Mouse (Mus musculus): ENCODE measurements around the gene Stk32c. TPM values are rescaled to one million over a fixed set of nuclear protein-coding genes. Genes with fewer than 3 reads are reported as not detected.

The Stk32c gene
- polyA plus RNA-seq, 1 experiment from 2014 or later: not detected

DNA sequence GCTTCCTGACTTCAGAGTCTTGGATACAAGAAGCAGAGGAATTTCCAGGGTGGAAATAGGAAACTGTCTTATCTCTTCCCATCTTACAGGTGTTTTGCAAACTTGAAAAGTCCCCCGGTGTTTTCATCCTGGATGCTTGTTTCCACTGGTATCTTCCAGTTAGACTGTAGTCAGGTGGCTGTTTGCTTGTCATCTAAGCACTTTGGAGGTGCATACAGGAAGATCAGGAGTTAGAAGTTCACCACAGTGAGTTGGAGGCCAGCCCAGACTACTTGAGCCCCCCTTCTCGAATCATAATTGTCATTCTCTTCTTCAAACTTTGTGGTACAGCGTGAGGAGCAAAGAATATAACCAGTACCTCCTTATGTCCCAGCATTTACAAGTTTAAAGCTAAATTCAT, 1.1 kb upstream of the Stk32c start:
- Histone ChIP-seq H3K27me3 (ENCODE audit: control insufficient read depth, insufficient read depth, low read depth, low read length) (no peaks in the 10 kb centered on the region), H3K9ac (ENCODE audit: low read depth, low read length) (no peak overlapping the region), H3K36me3 (ENCODE audit: control insufficient read depth, insufficient read depth) (no peaks in the 10 kb centered on the region), H3K27ac (ENCODE audit: low read length) (no peak overlapping the region), H3K4me2 (ENCODE audit: low read depth, low read length) (no peak overlapping the region), H3K4me1 (ENCODE audit: control insufficient read depth, low read depth, low read length) (peaks cover 9% of the 10 kb centered on the region), H3K4me3 (ENCODE audit: low read depth, low read length) (no peak overlapping the region), H3K9me3 (replicated peaks; ENCODE audit: control insufficient read depth, low read length) (no peaks in the 10 kb centered on the region)
- no peak for ATAC-seq (ENCODE audit: low read depth)
- 70% methylated on average over 3 of the region's 3 CpGs for WGBS (ENCODE audit: insufficient replicate concordance)

DNA sequence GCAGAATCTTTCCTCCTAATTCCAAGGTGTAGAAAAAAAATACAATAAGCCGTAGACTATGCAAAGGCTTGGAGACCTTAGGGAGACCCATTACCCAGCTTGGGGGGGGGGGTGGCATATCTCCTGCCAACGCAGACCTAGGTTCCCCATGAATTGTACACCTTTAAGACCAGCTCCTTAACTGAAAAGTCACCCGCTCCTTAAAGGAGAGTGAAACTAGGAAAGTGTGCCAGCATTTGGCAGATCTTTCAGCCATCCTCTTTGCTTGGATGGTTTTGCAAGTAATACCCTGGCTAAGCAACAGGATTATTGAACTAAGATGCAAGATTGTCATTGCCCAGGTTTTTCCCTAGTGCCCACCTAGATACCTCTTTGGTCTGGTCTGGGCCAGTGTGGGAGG, 644 bp upstream of the Stk32c start:
- 65% methylated on average over 3 of the region's 3 CpGs for WGBS (ENCODE audit: insufficient replicate concordance)
- Histone ChIP-seq H3K9ac (ENCODE audit: low read depth, low read length) (peak overlapping the region; percentile 42; the same call in 1 of the 2 replicates), H3K9me3 (replicated peaks; ENCODE audit: control insufficient read depth, low read length) (no peaks in the 10 kb centered on the region), H3K27ac (ENCODE audit: low read length) (no peak overlapping the region), H3K27me3 (ENCODE audit: control insufficient read depth, insufficient read depth, low read depth, low read length) (no peaks in the 10 kb centered on the region), H3K4me3 (ENCODE audit: low read depth, low read length) (peak overlapping the region; percentile 70; the same call in 1 of the 2 replicates), H3K4me2 (ENCODE audit: low read depth, low read length) (peak overlapping the region; percentile 70), H3K4me1 (ENCODE audit: control insufficient read depth, low read depth, low read length) (peaks cover 9% of the 10 kb centered on the region), H3K36me3 (ENCODE audit: control insufficient read depth, insufficient read depth) (no peaks in the 10 kb centered on the region)
- ATAC-seq (ENCODE audit: low read depth): no peak

DNA sequence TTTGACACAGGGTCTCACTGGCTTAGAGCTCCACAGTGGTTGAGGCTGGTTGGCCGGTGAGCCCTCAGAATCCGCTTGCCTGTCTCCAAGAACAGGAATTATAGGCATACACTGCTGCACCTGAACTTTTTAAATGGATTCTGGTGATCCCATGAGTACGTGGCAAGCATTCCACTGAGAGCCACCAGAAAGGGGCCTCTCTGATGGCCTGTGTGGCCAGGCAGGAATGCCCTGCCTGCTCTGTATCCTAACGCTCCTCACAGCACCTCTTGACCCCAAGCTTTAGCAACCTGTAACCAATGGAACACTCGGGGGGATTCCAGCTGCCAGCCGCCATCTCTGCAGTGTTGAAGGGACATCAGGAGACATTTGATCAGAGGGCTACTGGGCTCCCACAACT, 1.3 kb downstream of the Stk32c start:
- 74% methylated on average over 6 of the region's 6 CpGs for WGBS (ENCODE audit: insufficient replicate concordance)
- no peak overlapping the region for H3K4me2 ChIP-seq (ENCODE audit: low read depth, low read length)
- H3K36me3 ChIP-seq (ENCODE audit: control insufficient read depth, insufficient read depth): no peaks in the 10 kb centered on the region
- no peaks in the 10 kb centered on the region for H3K9me3 ChIP-seq (replicated peaks; ENCODE audit: control insufficient read depth, low read length)
- peaks cover 9% of the 10 kb centered on the region for H3K4me1 ChIP-seq (ENCODE audit: control insufficient read depth, low read depth, low read length)
- no peak overlapping the region for H3K9ac ChIP-seq (ENCODE audit: low read depth, low read length)
- no peak for ATAC-seq (ENCODE audit: low read depth)
- H3K27ac ChIP-seq (ENCODE audit: low read length): no peak overlapping the region
- no peak overlapping the region for H3K4me3 ChIP-seq (ENCODE audit: low read depth, low read length)
- no peaks in the 10 kb centered on the region for H3K27me3 ChIP-seq (ENCODE audit: control insufficient read depth, insufficient read depth, low read depth, low read length)

DNA sequence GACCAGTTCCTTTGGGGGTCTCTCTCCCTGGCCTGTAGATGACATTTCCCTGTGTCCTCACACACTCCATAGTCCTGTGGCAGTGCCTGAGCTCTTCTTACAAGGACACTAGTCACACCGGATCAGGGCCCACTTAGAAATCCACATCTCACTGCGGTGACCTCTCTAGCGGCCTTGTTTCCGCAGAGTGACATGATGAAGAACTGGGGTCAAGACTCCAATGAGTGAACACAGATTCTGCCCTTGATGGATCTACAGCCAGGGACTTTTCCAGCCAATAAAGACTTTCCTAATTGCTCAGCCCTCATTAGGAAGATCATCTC, 4.4 kb downstream of the Stk32c start:
- no peaks in the 10 kb centered on the region for H3K9me3 ChIP-seq (replicated peaks; ENCODE audit: control insufficient read depth, low read length)
- H3K9ac ChIP-seq (ENCODE audit: low read depth, low read length): no peak overlapping the region
- H3K27me3 ChIP-seq (ENCODE audit: control insufficient read depth, insufficient read depth, low read depth, low read length): no peaks in the 10 kb centered on the region
- ATAC-seq (ENCODE audit: low read depth): no peak
- peaks cover 9% of the 10 kb centered on the region for H3K4me1 ChIP-seq (ENCODE audit: control insufficient read depth, low read depth, low read length)
- WGBS (ENCODE audit: insufficient replicate concordance): 74% methylated on average over 4 of the region's 4 CpGs
- H3K4me3 ChIP-seq (ENCODE audit: low read depth, low read length): no peak overlapping the region
- no peak overlapping the region for H3K27ac ChIP-seq (ENCODE audit: low read length)
- no peaks in the 10 kb centered on the region for H3K36me3 ChIP-seq (ENCODE audit: control insufficient read depth, insufficient read depth)
- H3K4me2 ChIP-seq (ENCODE audit: low read depth, low read length): no peak overlapping the region

DNA sequence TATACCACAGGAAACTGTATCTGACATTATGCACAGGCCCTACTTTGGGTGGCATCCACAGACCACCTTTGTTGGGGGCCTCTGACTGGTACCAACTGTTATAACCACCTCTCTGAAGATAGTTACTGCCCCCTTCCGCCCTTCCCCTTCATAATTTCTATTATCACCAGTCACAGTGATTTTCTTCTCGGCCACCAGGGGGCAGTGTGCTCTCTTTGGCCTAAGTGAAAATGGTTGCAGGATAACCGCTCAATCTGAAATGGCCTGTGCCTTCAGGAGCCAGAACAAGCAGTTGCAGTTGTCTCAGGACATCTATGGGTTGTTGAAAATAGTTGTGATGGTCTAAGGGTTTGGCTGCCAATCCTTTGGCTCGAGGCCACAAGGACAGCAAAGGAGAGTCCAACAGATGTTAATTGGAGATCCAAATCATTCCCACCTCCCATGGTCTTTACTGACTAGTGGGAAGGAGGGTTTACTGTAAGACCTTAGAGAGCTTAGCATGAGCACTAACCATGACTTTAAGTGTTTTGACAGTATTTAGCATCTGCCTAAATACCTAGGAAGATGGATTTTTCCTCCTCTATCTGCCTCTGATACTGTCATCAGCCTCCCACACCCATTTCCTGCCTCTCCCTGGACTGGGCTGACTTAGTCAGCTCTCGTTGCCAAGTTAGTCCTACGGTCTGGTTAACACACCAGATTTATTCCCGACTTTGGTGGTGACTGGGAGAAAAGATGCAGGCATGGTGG, 4.9 kb downstream of the Stk32c start:
- no peaks in the 10 kb centered on the region for H3K9me3 ChIP-seq (replicated peaks; ENCODE audit: control insufficient read depth, low read length)
- H3K36me3 ChIP-seq (ENCODE audit: control insufficient read depth, insufficient read depth): no peaks in the 10 kb centered on the region
- H3K27me3 ChIP-seq (ENCODE audit: control insufficient read depth, insufficient read depth, low read depth, low read length): no peaks in the 10 kb centered on the region
- H3K9ac ChIP-seq (ENCODE audit: low read depth, low read length): no peak overlapping the region
- no peak overlapping the region for H3K4me3 ChIP-seq (ENCODE audit: low read depth, low read length)
- WGBS (ENCODE audit: insufficient replicate concordance): 10% methylated on average over 7 of the region's 7 CpGs
- no peak overlapping the region for H3K4me2 ChIP-seq (ENCODE audit: low read depth, low read length)
- no peak overlapping the region for H3K27ac ChIP-seq (ENCODE audit: low read length)
- peaks cover 5% of the 10 kb centered on the region for H3K4me1 ChIP-seq (ENCODE audit: control insufficient read depth, low read depth, low read length)
- no peak for ATAC-seq (ENCODE audit: low read depth)

DNA sequence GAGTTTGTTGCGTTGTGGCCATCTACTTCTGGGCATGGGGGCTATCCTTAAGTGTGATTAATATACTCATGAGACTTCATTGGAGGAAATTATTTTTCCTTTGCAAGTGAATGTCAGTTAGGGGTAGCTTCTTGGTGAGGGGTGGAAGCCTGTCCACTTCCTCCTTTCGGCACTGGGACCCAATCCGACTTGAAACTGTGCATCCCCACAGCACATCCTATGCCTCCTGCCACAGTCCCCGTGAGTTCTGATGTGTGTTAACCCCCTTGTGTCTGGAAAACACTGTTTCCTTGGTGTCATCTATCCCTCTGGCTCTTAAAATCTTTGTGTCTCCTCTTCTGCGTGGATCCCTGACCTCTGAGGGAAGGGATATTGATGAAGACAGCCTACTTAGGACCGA, 11.9 kb downstream of the Stk32c start:
- no peaks in the 10 kb centered on the region for H3K9me3 ChIP-seq (replicated peaks; ENCODE audit: control insufficient read depth, low read length)
- H3K27ac ChIP-seq (ENCODE audit: low read length): no peak overlapping the region
- no peak overlapping the region for H3K4me3 ChIP-seq (ENCODE audit: low read depth, low read length)
- ATAC-seq (ENCODE audit: low read depth): no peak
- H3K4me2 ChIP-seq (ENCODE audit: low read depth, low read length): no peak overlapping the region
- H3K4me1 ChIP-seq (ENCODE audit: control insufficient read depth, low read depth, low read length): no peaks in the 10 kb centered on the region
- no peaks in the 10 kb centered on the region for H3K36me3 ChIP-seq (ENCODE audit: control insufficient read depth, insufficient read depth)
- WGBS (ENCODE audit: insufficient replicate concordance): 29% methylated on average over 6 of the region's 6 CpGs
- no peak overlapping the region for H3K9ac ChIP-seq (ENCODE audit: low read depth, low read length)
- no peaks in the 10 kb centered on the region; the same call in 1 of the 2 replicates for H3K27me3 ChIP-seq (ENCODE audit: control insufficient read depth, insufficient read depth, low read depth, low read length)

DNA sequence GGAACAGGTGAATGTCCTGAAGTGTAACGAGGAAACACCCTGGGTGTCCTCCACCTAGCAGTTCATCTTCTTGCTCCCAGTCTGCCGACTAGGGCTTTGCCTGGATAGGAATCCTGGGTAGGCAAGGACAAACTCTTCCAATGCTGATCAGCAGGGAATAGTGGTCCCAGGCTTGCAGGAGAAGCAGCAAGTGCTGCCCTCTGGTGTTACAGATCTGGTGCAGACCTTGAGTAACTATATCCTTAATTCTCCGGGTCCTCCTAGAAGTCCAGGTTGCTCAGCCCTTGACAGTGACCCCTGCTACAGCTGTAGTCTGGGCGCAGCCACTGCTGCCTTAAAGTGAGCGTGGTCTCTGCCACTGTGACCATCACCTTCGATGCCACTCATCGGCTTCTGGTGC, 13.0 kb downstream of the Stk32c start:
- no peak overlapping the region for H3K4me2 ChIP-seq (ENCODE audit: low read depth, low read length)
- H3K9me3 ChIP-seq (replicated peaks; ENCODE audit: control insufficient read depth, low read length): no peaks in the 10 kb centered on the region
- no peaks in the 10 kb centered on the region for H3K4me1 ChIP-seq (ENCODE audit: control insufficient read depth, low read depth, low read length)
- no peak overlapping the region for H3K4me3 ChIP-seq (ENCODE audit: low read depth, low read length)
- 21% methylated on average over 7 of the region's 7 CpGs for WGBS (ENCODE audit: insufficient replicate concordance)
- no peaks in the 10 kb centered on the region for H3K36me3 ChIP-seq (ENCODE audit: control insufficient read depth, insufficient read depth)
- no peak overlapping the region for H3K27ac ChIP-seq (ENCODE audit: low read length)
- no peaks in the 10 kb centered on the region; the same call in 1 of the 2 replicates for H3K27me3 ChIP-seq (ENCODE audit: control insufficient read depth, insufficient read depth, low read depth, low read length)
- ATAC-seq (ENCODE audit: low read depth): no peak
- H3K9ac ChIP-seq (ENCODE audit: low read depth, low read length): no peak overlapping the region

DNA sequence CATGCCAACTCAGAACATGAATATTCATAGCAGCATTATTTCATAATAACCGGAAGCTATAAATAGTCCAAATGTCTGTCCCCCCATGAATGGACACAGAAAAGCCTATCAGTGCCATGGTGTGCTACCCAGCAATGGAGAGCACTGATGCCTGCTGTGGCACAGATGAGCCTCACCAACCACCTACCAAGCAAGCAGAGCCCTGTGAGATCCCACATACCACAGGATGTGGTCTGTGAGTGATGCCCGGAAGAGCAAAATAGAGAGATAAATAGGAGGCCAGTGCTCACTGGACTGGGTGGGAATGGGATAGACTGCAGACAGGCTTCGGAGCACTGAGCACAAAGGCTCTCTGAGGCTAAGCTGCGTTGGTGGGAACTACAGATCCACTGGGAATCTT, 16.1 kb downstream of the Stk32c start:
- no peak overlapping the region for H3K4me2 ChIP-seq (ENCODE audit: low read depth, low read length)
- ATAC-seq (ENCODE audit: low read depth): no peak
- no peaks in the 10 kb centered on the region for H3K9me3 ChIP-seq (replicated peaks; ENCODE audit: control insufficient read depth, low read length)
- H3K9ac ChIP-seq (ENCODE audit: low read depth, low read length): no peak overlapping the region
- H3K27me3 ChIP-seq (ENCODE audit: control insufficient read depth, insufficient read depth, low read depth, low read length): no peaks in the 10 kb centered on the region
- no peak overlapping the region for H3K27ac ChIP-seq (ENCODE audit: low read length)
- 35% methylated on average over 4 of the region's 4 CpGs for WGBS (ENCODE audit: insufficient replicate concordance)
- no peaks in the 10 kb centered on the region for H3K36me3 ChIP-seq (ENCODE audit: control insufficient read depth, insufficient read depth)
- H3K4me1 ChIP-seq (ENCODE audit: control insufficient read depth, low read depth, low read length): no peaks in the 10 kb centered on the region
- H3K4me3 ChIP-seq (ENCODE audit: low read depth, low read length): no peak overlapping the region

DNA sequence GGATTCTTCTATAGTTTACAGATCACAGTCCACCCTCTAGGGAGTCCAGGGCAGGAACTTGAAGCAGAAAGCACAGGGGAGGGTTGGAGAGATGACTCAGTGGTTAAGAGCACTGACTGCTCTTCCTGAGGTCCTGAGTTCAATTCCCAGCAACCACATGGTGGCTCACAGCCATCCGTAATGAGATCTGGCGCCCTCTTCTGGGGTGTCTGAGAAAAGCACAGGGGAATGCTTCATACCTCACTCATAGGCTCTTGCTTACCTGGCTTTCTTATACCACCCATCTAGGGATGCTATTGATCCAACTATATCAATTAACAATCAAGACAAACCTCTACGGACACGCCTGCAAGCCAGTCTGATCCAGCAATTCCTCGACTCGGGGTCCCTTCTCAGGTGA, 21.5 kb downstream of the Stk32c start:
- Histone ChIP-seq H3K4me2 (ENCODE audit: low read depth, low read length) (no peak overlapping the region), H3K4me3 (ENCODE audit: low read depth, low read length) (no peak overlapping the region), H3K9me3 (replicated peaks; ENCODE audit: control insufficient read depth, low read length) (no peaks in the 10 kb centered on the region), H3K27ac (ENCODE audit: low read length) (no peak overlapping the region), H3K9ac (ENCODE audit: low read depth, low read length) (no peak overlapping the region), H3K27me3 (ENCODE audit: control insufficient read depth, insufficient read depth, low read depth, low read length) (peaks cover 31% of the 10 kb centered on the region), H3K4me1 (ENCODE audit: control insufficient read depth, low read depth, low read length) (peaks cover 6% of the 10 kb centered on the region), H3K36me3 (ENCODE audit: control insufficient read depth, insufficient read depth) (no peaks in the 10 kb centered on the region)
- no peak for ATAC-seq (ENCODE audit: low read depth)
- WGBS (ENCODE audit: insufficient replicate concordance): 51% methylated on average over 6 of the region's 6 CpGs
